Mouse (Mus musculus) G1E (cell line): ENCODE data around the gene St8sia2.

ENCODE experiments used
- CTCF ChIP-seq: IDR thresholded peaks from 2 replicates; pipeline ENCODE4 v1.5.1; 2012; ENCODE audit warnings: low read depth, low read length, inconsistent platforms, mixed read lengths
- GATA1 ChIP-seq: IDR thresholded peaks from 2 replicates; pipeline ENCODE4 v1.6.1; 2012; ENCODE audit warnings: borderline replicate concordance, low read length, inconsistent platforms, mixed read lengths
- TAL1 ChIP-seq: conservative IDR thresholded peaks from 2 replicates; pipeline ENCODE4 v1.6.1; 2012; ENCODE audit warnings: low read depth, low read length, inconsistent platforms, mixed read lengths

DNA sequence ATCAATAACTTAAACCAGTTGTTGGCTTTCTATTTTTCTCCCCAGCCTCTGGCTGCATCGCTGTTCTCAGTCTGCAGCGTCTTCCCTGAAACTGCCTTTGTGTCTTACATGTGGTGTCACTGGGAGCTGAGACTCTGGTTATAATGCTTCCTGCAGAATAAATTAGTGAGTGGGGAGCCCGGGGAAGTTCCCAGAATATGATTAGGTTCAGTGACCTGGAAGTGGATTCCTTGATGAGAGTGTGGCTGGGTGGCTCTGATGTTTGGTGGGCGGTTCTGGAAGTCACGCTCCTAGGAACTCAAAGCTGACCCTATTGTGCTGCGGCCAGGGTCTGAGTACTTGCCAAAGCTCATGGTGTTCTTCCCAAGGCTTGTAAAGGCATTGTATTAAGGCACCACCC is 119.0 kb downstream of the St8sia2 start:
- TF ChIP-seq CTCF (no peak), GATA1 (no peak), TAL1 (no peak)
